Mouse (Mus musculus): ENCODE data around the gene 4930524B15Rik. TPM values are rescaled to one million over a fixed set of nuclear protein-coding genes. Genes with fewer than 3 reads are reported as not detected.

The 4930524B15Rik gene
- total and polyA plus RNA-seq, 2 experiments from 2014 or later, result 0.05 TPM; not detected in 1

DNA sequence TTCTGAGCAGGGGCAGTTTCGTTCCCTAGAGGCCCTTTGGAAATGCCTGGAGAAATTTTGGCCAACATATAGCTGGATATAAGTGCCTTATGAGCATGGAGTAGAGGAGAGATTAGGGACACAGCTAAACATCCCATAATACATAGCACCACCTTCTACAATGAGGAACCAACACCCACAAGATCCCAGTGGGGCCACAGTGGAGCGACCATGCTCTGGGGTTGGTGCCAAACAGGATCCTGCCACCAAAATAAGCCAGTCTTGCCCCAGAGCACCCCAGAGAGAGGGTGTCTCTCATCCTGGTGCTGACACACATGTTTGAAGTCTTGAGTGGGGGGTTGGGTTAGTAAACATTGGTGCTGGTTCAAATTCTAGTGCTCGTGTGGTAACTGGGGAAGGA is 63.2 kb downstream of the 4930524B15Rik start:
- Histone ChIP-seq H3K27me3 (ENCODE audit: control insufficient read depth, insufficient read depth, low read length) (no peaks in the 10 kb centered on the region), H3K4me1 (ENCODE audit: control insufficient read depth, insufficient read depth) (no peaks in the 10 kb centered on the region), H3K27ac (ENCODE audit: low read depth) (no peak overlapping the region), H3K36me3 (replicated peaks; ENCODE audit: control insufficient read depth, insufficient read depth, low read length) (no peaks in the 10 kb centered on the region), H3K9ac (replicated peaks; ENCODE audit: low read depth, low read length) (no peak overlapping the region), H3K4me2 (ENCODE audit: low read depth, low read length) (no peak overlapping the region), H3K4me3 (ENCODE audit: low read depth, low read length) (no peak overlapping the region), H3K9me3 (replicated peaks; ENCODE audit: control insufficient read depth, low read length) (no peaks in the 10 kb centered on the region)
- TF ChIP-seq CTCF (IDR thresholded peaks at IDR 0.05; ENCODE audit: low read depth), result no peak
- no peak for TF ChIP-seq EP300 (IDR thresholded peaks at IDR 0.05; ENCODE audit: low read depth)
- ATAC-seq (ENCODE audit: insufficient read depth, low read depth) (no peak), DNase-seq (ENCODE audit: low spot score) (no peak)
- 61% methylated on average over 3 of the region's 3 CpGs for WGBS

Other genes starting within 250 kb of the 4930524B15Rik start
- 30.2 and 39.6 TPM in 2 replicates for gene Cpeb4, start 93.4 kb upstream of the 4930524B15Rik start, total RNA-seq (2014; rRNA removed; ENCODE audit: low replicate concordance)
- gene Cpeb4, start 93.4 kb upstream of the 4930524B15Rik start, polyA plus RNA-seq (2015; fragmentation: Nextera tagmentation; extraction: Ambion mirVana), result 6.5 and 7.2 TPM in 2 replicates
- 1.1 and 3.7 TPM in 2 replicates for gene Nsg2, start 34.9 kb downstream of the 4930524B15Rik start, total RNA-seq (2014; rRNA removed; ENCODE audit: low replicate concordance)
- 1.2 and 1.7 TPM in 2 replicates for gene Nsg2, start 34.9 kb downstream of the 4930524B15Rik start, polyA plus RNA-seq (2015; fragmentation: Nextera tagmentation; extraction: Ambion mirVana)
- gene Il9r, start 234.7 kb downstream of the 4930524B15Rik start, total RNA-seq (2014; rRNA removed; ENCODE audit: low replicate concordance), result not detected in 2 replicates
- gene Il9r, start 234.7 kb downstream of the 4930524B15Rik start, polyA plus RNA-seq (2015; fragmentation: Nextera tagmentation; extraction: Ambion mirVana), result 0.03 and 0.14 TPM in 2 replicates
- 12.9 and 16.1 TPM in 2 replicates for gene Snrnp25, start 239.8 kb downstream of the 4930524B15Rik start, total RNA-seq (2014; rRNA removed; ENCODE audit: low replicate concordance)
- gene Snrnp25, start 239.8 kb downstream of the 4930524B15Rik start, polyA plus RNA-seq (2015; fragmentation: Nextera tagmentation; extraction: Ambion mirVana), result 27.1 and 28.0 TPM in 2 replicates